Mouse (Mus musculus) lung, adult 10 weeks (tissue): Measurements from ENCODE around the gene Cep68. TPM values are rescaled to one million over a fixed set of nuclear protein-coding genes. Genes with fewer than 3 reads are reported as not detected.

Experiments used
- polyA plus RNA-seq: library from polyadenylated mRNA; stranded (reverse); fragments of 350-450 nt; fragmentation: Illumina TruSeq; extraction: RNeasy Lipid Tissue Mini Kit (QIAGEN cat#74804); gene quantifications from one replicate; pipeline ENCODE4 v1.2.3, GENCODE M21; 2014; ENCODE audit warnings: low read depth, low replicate concordance; ENCODE audit not compliant: insufficient read depth

Cep68 gene
- polyA plus RNA-seq, result 6.4 TPM

GRCm38 (mm10) chr11:20249296-20250110 lies at the start of gene Cep68:
Cep68 (minus strand) TSS chr11:20249429.

GRCm38 (mm10) chr11:20200713-20201575 lies 48.3 kb downstream of the Cep68 start, which contains the start of gene Rab1a:
Rab1a (plus strand) TSS chr11:20201432.

Other genes starting within 250 kb of the Cep68 start
- 81.5 TPM for gene Actr2, start 136.5 kb downstream of the Cep68 start, polyA plus RNA-seq
- 139 TPM for gene Rab1a, start 48.0 kb downstream of the Cep68 start, polyA plus RNA-seq
- 9.0 TPM for gene Slc1a4, start 83.3 kb upstream of the Cep68 start, polyA plus RNA-seq